Comparison of ENCODE assay signal across 8 mouse cellular contexts in the genomic region with DNA sequence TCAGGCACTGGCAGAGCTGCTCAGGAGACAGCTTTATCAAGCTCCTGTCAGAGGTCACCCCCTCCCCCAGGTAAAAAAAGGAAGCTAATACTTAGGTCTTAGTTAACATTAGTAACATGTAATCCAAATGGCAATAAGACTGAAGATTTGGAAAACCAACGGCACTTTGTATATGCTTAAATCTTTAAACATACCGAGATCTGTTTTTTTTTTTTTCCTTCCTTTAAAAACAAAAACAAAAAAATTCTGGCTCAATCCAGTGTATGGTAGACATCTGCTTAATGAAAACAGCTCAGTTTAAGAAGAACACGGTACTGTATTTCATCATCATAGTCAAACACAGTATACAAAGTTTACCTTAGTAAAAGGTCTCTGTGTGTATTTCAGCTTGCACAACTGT. TPM values are rescaled to one million over a fixed set of nuclear protein-coding genes. Genes with fewer than 3 reads are reported as not detected.
DNase-seq lines count a peak whose midpoint lies in the region; ATAC-seq and TF ChIP-seq lines count a peak whose summit lies in the region.

A gene (plus strand): TSS at position 301 of the 400 bp plus-strand sequence.

- TF ChIP-seq EP300 in ES-Bruce4 (IDR thresholded peaks at IDR 0.05; ENCODE audit: insufficient read depth, low read depth, low read length) = no peak

- H3K4me3 ChIP-seq in cerebellum, adult 2 months (replicated peaks; ENCODE audit: insufficient read depth, low read depth, low read length) = peak within 1 kb of the TSS; percentile 50
- peak within 1 kb of the TSS; percentile 68 for H3K4me3 ChIP-seq in ES-Bruce4 (ENCODE audit: low read depth, low read length)
- H3K4me3 ChIP-seq in heart, embryonic 10.5 days = peak within 1 kb of the TSS; percentile 82
- peak within 1 kb of the TSS; percentile 54 for H3K4me3 ChIP-seq in neural tube, embryonic 14.5 days (ENCODE audit: low read depth, low read length)

- ATAC-seq in neural tube, embryonic 14.5 days (ENCODE audit: low read depth) = no peak

- H3K27ac ChIP-seq in cerebellum, adult 2 months (ENCODE audit: insufficient read depth, low read length) = no peak within 1 kb of the TSS
- no peak within 1 kb of the TSS for H3K27ac ChIP-seq in ES-Bruce4 (ENCODE audit: insufficient read depth, low read length)
- peak within 1 kb of the TSS; percentile 97 for H3K27ac ChIP-seq in heart, embryonic 10.5 days
- 0 out of 2 replicates have a peak within 1 kb of the TSS, but pooled peaks have one; percentile 2 for H3K27ac ChIP-seq in neural tube, embryonic 14.5 days (ENCODE audit: low read depth, low read length)

- H3K27me3 ChIP-seq in cerebellum, adult 2 months (ENCODE audit: control insufficient read depth, insufficient read depth, low read length) = no peaks in the 10 kb centered on the region; the same call in 1 of the 2 replicates
- H3K27me3 ChIP-seq in ES-Bruce4 (ENCODE audit: control insufficient read depth, insufficient read depth, low read length, poor library complexity, severe bottlenecking) = peaks cover 15% of the 10 kb centered on the region
- no peaks in the 10 kb centered on the region for H3K27me3 ChIP-seq in heart, embryonic 10.5 days (ENCODE audit: insufficient read depth, poor library complexity, severe bottlenecking)
- H3K27me3 ChIP-seq in neural tube, embryonic 14.5 days (ENCODE audit: control insufficient read depth, insufficient read depth, low read length) = peaks cover 5% of the 10 kb centered on the region

- no peak within 1 kb of the TSS; the same call in 1 of the 2 replicates for H3K9ac ChIP-seq in ES-Bruce4 (ENCODE audit: low read depth, poor library complexity, severe bottlenecking)
- peak within 1 kb of the TSS; percentile 67; the same call in 1 of the 2 replicates for H3K9ac ChIP-seq in neural tube, embryonic 14.5 days (replicated peaks; ENCODE audit: low read depth, low read length)

- peak within 1 kb of the TSS; percentile 72 for H3K4me2 ChIP-seq in neural tube, embryonic 14.5 days (ENCODE audit: low read depth, low read length)

- H3K4me1 ChIP-seq in cerebellum, adult 2 months (ENCODE audit: control insufficient read depth, insufficient read depth, low read length) = no peaks in the 10 kb centered on the region
- no peaks in the 10 kb centered on the region for H3K4me1 ChIP-seq in ES-Bruce4 (ENCODE audit: control insufficient read depth, insufficient read depth, low read length)
- peaks cover 8% of the 10 kb centered on the region; the same call in 1 of the 2 replicates for H3K4me1 ChIP-seq in heart, embryonic 10.5 days
- 0 out of 2 replicates have a peak, but pooled peaks cover 4% of the 10 kb centered on the region for H3K4me1 ChIP-seq in neural tube, embryonic 14.5 days (ENCODE audit: control insufficient read depth, insufficient read depth, low read length)

- H3K36me3 ChIP-seq in ES-Bruce4 (ENCODE audit: control insufficient read depth, insufficient read depth, low read length, poor library complexity, severe bottlenecking) = no peaks in the 10 kb centered on the region
- no peaks in the 10 kb centered on the region for H3K36me3 ChIP-seq in heart, embryonic 10.5 days
- H3K36me3 ChIP-seq in neural tube, embryonic 14.5 days (ENCODE audit: control insufficient read depth, insufficient read depth, low read length) = no peaks in the 10 kb centered on the region

- TF ChIP-seq CTCF in cerebellum, adult 2 months (IDR thresholded peaks at IDR 0.05; ENCODE audit: borderline replicate concordance, insufficient read depth, low read depth, low read length) = no peak
- TF ChIP-seq CTCF in ES-Bruce4 (IDR thresholded peaks at IDR 0.05; ENCODE audit: low read depth, low read length) = no peak

- intact Hi-C loops in gastrocnemius, postnatal 14 days (cut with DNase I; ENCODE audit: low total_unique reads) = no loop called here

- no peaks in the 10 kb centered on the region for H3K9me3 ChIP-seq in ES-Bruce4 (replicated peaks; ENCODE audit: control insufficient read depth, insufficient read depth, low read length, poor library complexity, severe bottlenecking)
- no peaks in the 10 kb centered on the region for H3K9me3 ChIP-seq in heart, embryonic 10.5 days
- H3K9me3 ChIP-seq in neural tube, embryonic 14.5 days (ENCODE audit: control insufficient read depth, low read length) = no peaks in the 10 kb centered on the region

- no peak for TF ChIP-seq POLR2A in cerebellum, adult 2 months (IDR thresholded peaks at IDR 0.05; ENCODE audit: borderline replicate concordance, insufficient read depth, low read length)
- TF ChIP-seq POLR2A in ES-Bruce4 (IDR thresholded peaks at IDR 0.05; ENCODE audit: insufficient read depth, low read length) = no peak

- no peak for DNase-seq in cerebellum, adult 2 months
- DNase-seq in cerebellum, adult 18-20 months = no peak
- no peak for DNase-seq in heart, embryonic 10.5 days (ENCODE audit: low spot score)
- DNase-seq in left cerebral cortex, adult 8-10 months (ENCODE audit: low spot score in 2 of 2) = no peak
- no peak for DNase-seq in urinary bladder, postnatal 10 days (ENCODE audit: low spot score)
- no peak for DNase-seq in gastrocnemius, postnatal 14 days

- 89% methylated on average over 3 of the region's 3 CpGs for WGBS in cerebellum, adult 2 months
- 58% methylated on average over 3 of the region's 3 CpGs for WGBS in heart, embryonic 10.5 days
- 73% methylated on average over 3 of the region's 3 CpGs for WGBS in neural tube, embryonic 14.5 days

RNA-seq across cellular contexts. Expression of the gene that starts here (rescaled TPM):
- polyA plus RNA-seq in cerebellum, adult 2 months (2012; rRNA removed) = 44.7 and 45.1 TPM in 2 replicates
- polyA plus RNA-seq in ES-Bruce4 (2011; ENCODE audit: insufficient read depth, insufficient read length, low read depth, missing spikeins) = 1.9 and 2.2 TPM in 2 replicates
- polyA plus RNA-seq in heart, embryonic 10.5 days (2016; fragmentation: Nextera tagmentation; extraction: Ambion mirVana) = 8.3 and 11.3 TPM in 2 replicates
- total RNA-seq in left cerebral cortex, adult 8-10 months (2022) = 10 to 100 TPM; 53.2 to 64.7 (median 60.3) TPM
- polyA plus RNA-seq in neural tube, embryonic 14.5 days (2014; fragmentation: Nextera tagmentation; extraction: Ambion mirVana) = 5.6 and 12.7 TPM in 2 replicates
- total RNA-seq in gastrocnemius, postnatal 14 days (2021) = 1 to 10 TPM in 1 of 2 experiments, under 1 TPM in 1; 0.70 to 1.4 TPM

Comparison
In these comparisons a context has a peak if more than half of its experiments do, and no peak if none do; other contexts are left out.
1. RNA of the gene that starts here (total RNA-seq): 53.2 to 64.7 TPM in left cerebral cortex, adult 8-10 months; 0.70 to 1.4 TPM in gastrocnemius, postnatal 14 days; every median in the first group is over 10 times any median in the second.
2. H3K27ac ChIP-seq: peak in heart, embryonic 10.5 days (single experiment) and neural tube, embryonic 14.5 days (single experiment); none in cerebellum, adult 2 months (single experiment) and ES-Bruce4 (single experiment).
3. Peak in every context shown above with its lines, with median percentiles within 50 percentile points of each other: H3K4me3 ChIP-seq.